Mouse (Mus musculus): ENCODE data around the gene Arfgap3.

The Arfgap3 gene

GRCm38 (mm10) chr15:83254372-83255070, 95.5 kb downstream of the Arfgap3 start:
- DNase-seq (ENCODE audit: low spot score in 2 of 2): no peak

DNA sequence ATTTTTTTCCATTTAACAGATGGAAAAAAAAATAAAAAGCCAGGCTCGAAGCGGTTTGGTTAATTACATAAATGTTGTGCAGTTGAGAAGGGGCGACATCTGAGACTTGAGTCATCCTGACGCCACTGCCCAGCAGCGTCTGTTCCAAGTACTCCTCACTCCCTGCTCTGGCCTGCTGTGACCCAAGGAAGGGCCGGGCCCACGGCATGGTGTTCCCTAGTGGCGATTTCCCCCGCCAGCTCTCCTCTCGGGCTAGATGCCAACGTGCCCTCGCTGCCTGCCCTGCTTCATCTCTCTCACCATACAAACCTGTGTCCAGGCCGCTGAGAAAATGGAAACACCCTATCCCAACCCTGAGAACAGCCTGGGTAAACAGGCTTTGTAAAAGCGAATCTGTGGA, 98.0 kb downstream of the Arfgap3 start:
- no peak for DNase-seq (ENCODE audit: low spot score in 2 of 2)

GRCm38 (mm10) chr15:83251176-83252004, 98.7 kb downstream of the Arfgap3 start, which contains the start of gene A4galt:
Gene A4galt (minus strand): TSS chr15:83251774.
- peak; percentile 10 to 33 for DNase-seq (ENCODE audit: low spot score in 2 of 2)

- peak in 1 of 2 experiments; percentile 2 for DNase-seq (ENCODE audit: low spot score in 2 of 2)
These were observed 99.3 kb downstream of the Arfgap3 start for GRCm38 (mm10) chr15:83250651-83251175.
